Mouse (Mus musculus): ENCODE results near the gene Spon1. TPM values are rescaled to one million over a fixed set of nuclear protein-coding genes. Genes with fewer than 3 reads are reported as not detected.

The Spon1 gene
- polyA plus RNA-seq, 1 experiment = not detected

- Histone ChIP-seq H3K4me1 (ENCODE audit: control insufficient read depth, insufficient read depth, low read length) (peaks cover 19% of the 10 kb centered on the region), H3K27ac (ENCODE audit: insufficient read depth, low read depth, low read length) (no peak overlapping the region), H3K4me3 (ENCODE audit: insufficient read depth, low read length) (no peak overlapping the region)
- TF ChIP-seq CTCF (IDR thresholded peaks at IDR 0.05; ENCODE audit: low read depth, low read length) (no peak), POLR2A (IDR thresholded peaks at IDR 0.05; ENCODE audit: borderline replicate concordance, low read depth, low read length) (no peak)
Measured at GRCm38 (mm10) chr7:114070458-114070840, 304.7 kb downstream of the Spon1 start.

GRCm38 (mm10) chr7:114071395-114071794, 305.6 kb downstream of the Spon1 start:
- no peak overlapping the region for H3K4me3 ChIP-seq (ENCODE audit: insufficient read depth, low read length)
- H3K4me1 ChIP-seq (ENCODE audit: control insufficient read depth, insufficient read depth, low read length) = peaks cover 16% of the 10 kb centered on the region
- H3K27ac ChIP-seq (ENCODE audit: insufficient read depth, low read depth, low read length) = no peak overlapping the region
- TF ChIP-seq CTCF (IDR thresholded peaks at IDR 0.05; ENCODE audit: low read depth, low read length) = no peak
- TF ChIP-seq POLR2A (IDR thresholded peaks at IDR 0.05; ENCODE audit: borderline replicate concordance, low read depth, low read length) = no peak

GRCm38 (mm10) chr7:114071851-114072616, 306.2 kb downstream of the Spon1 start:
- no peak overlapping the region for H3K27ac ChIP-seq (ENCODE audit: insufficient read depth, low read depth, low read length)
- no peak overlapping the region for H3K4me3 ChIP-seq (ENCODE audit: insufficient read depth, low read length)
- peaks cover 14% of the 10 kb centered on the region for H3K4me1 ChIP-seq (ENCODE audit: control insufficient read depth, insufficient read depth, low read length)
- no peak for TF ChIP-seq CTCF (IDR thresholded peaks at IDR 0.05; ENCODE audit: low read depth, low read length)
- no peak for TF ChIP-seq POLR2A (IDR thresholded peaks at IDR 0.05; ENCODE audit: borderline replicate concordance, low read depth, low read length)

DNA sequence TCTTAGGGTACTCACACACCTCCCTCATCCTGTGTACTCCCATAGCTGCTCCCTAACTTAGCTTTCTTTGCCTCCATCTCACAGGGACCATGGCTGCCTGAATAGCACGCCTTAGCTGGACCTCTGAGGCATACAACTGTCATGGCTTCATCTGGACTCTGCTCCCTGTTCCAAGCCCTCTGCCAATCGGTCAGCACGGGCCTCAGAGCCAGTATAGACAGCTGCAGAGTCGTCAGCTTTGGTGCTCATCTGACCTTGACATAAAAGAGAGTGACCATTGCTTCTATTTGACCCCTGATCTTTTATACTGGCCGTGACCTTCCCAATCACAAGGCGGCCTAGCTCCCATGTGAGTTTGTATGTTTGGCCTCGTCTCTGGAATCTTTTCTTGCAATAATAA, 308.3 kb downstream of the Spon1 start:
- TF ChIP-seq POLR2A (IDR thresholded peaks at IDR 0.05; ENCODE audit: borderline replicate concordance, low read depth, low read length) (no peak), CTCF (IDR thresholded peaks at IDR 0.05; ENCODE audit: low read depth, low read length) (no peak)
- H3K27ac ChIP-seq (ENCODE audit: insufficient read depth, low read depth, low read length) = no peak overlapping the region
- no peak overlapping the region for H3K4me3 ChIP-seq (ENCODE audit: insufficient read depth, low read length)
- peaks cover 15% of the 10 kb centered on the region for H3K4me1 ChIP-seq (ENCODE audit: control insufficient read depth, insufficient read depth, low read length)

- no peak for TF ChIP-seq POLR2A (IDR thresholded peaks at IDR 0.05; ENCODE audit: borderline replicate concordance, low read depth, low read length)
- no peak for TF ChIP-seq CTCF (IDR thresholded peaks at IDR 0.05; ENCODE audit: low read depth, low read length)
- peaks cover 20% of the 10 kb centered on the region for H3K4me1 ChIP-seq (ENCODE audit: control insufficient read depth, insufficient read depth, low read length)
- no peak overlapping the region for H3K27ac ChIP-seq (ENCODE audit: insufficient read depth, low read depth, low read length)
- no peak overlapping the region for H3K4me3 ChIP-seq (ENCODE audit: insufficient read depth, low read length)
Measured at GRCm38 (mm10) chr7:114074595-114074994, 308.8 kb downstream of the Spon1 start.

- TF ChIP-seq POLR2A (IDR thresholded peaks at IDR 0.05; ENCODE audit: borderline replicate concordance, low read depth, low read length) (no peak), CTCF (IDR thresholded peaks at IDR 0.05; ENCODE audit: low read depth, low read length) (no peak)
- Histone ChIP-seq H3K4me1 (ENCODE audit: control insufficient read depth, insufficient read depth, low read length) (peaks cover 8% of the 10 kb centered on the region), H3K4me3 (ENCODE audit: insufficient read depth, low read length) (no peak overlapping the region), H3K27ac (ENCODE audit: insufficient read depth, low read depth, low read length) (no peak overlapping the region)
Measured at GRCm38 (mm10) chr7:114079343-114079742, 313.5 kb downstream of the Spon1 start.

- no peak overlapping the region for H3K27ac ChIP-seq (ENCODE audit: insufficient read depth, low read depth, low read length)
- no peak for TF ChIP-seq CTCF (IDR thresholded peaks at IDR 0.05; ENCODE audit: low read depth, low read length)
- no peak for TF ChIP-seq POLR2A (IDR thresholded peaks at IDR 0.05; ENCODE audit: borderline replicate concordance, low read depth, low read length)
- H3K4me1 ChIP-seq (ENCODE audit: control insufficient read depth, insufficient read depth, low read length) = peaks cover 8% of the 10 kb centered on the region
- H3K4me3 ChIP-seq (ENCODE audit: insufficient read depth, low read length) = no peak overlapping the region
Measured at GRCm38 (mm10) chr7:114080250-114080649, 314.5 kb downstream of the Spon1 start.

- TF ChIP-seq CTCF (IDR thresholded peaks at IDR 0.05; ENCODE audit: low read depth, low read length) (no peak), POLR2A (IDR thresholded peaks at IDR 0.05; ENCODE audit: borderline replicate concordance, low read depth, low read length) (no peak)
- H3K27ac ChIP-seq (ENCODE audit: insufficient read depth, low read depth, low read length) = no peak overlapping the region
- H3K4me1 ChIP-seq (ENCODE audit: control insufficient read depth, insufficient read depth, low read length) = peaks cover 8% of the 10 kb centered on the region
- no peak overlapping the region for H3K4me3 ChIP-seq (ENCODE audit: insufficient read depth, low read length)
Measured at GRCm38 (mm10) chr7:114081633-114082420, 316.0 kb downstream of the Spon1 start.

DNA sequence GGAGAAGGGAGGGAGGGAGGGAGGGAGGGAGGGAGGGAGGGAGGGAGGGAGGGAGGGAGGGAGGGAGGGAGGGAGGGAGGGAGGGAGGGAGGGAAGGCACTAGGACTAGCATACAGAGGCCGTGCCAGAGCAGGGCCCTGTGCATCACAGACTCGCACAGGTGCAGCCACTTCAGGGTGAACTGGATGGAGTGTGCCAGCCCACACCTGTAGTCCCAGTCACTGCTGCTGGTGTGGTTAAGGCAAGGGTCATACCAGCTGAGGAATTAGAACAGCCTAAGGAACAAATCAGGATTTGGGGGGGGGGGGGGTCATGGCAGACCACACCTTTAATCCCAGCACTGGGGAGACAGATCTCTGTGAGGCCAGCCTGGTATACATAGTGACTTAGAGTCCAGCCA, 317.3 kb downstream of the Spon1 start:
- TF ChIP-seq POLR2A (IDR thresholded peaks at IDR 0.05; ENCODE audit: borderline replicate concordance, low read depth, low read length) (no peak), CTCF (IDR thresholded peaks at IDR 0.05; ENCODE audit: low read depth, low read length) (no peak)
- no peak overlapping the region for H3K27ac ChIP-seq (ENCODE audit: insufficient read depth, low read depth, low read length)
- H3K4me3 ChIP-seq (ENCODE audit: insufficient read depth, low read length) = no peak overlapping the region
- H3K4me1 ChIP-seq (ENCODE audit: control insufficient read depth, insufficient read depth, low read length) = peaks cover 8% of the 10 kb centered on the region

- Histone ChIP-seq H3K4me1 (ENCODE audit: control insufficient read depth, insufficient read depth, low read length) (peaks cover 8% of the 10 kb centered on the region), H3K4me3 (ENCODE audit: insufficient read depth, low read length) (no peak overlapping the region), H3K27ac (ENCODE audit: insufficient read depth, low read depth, low read length) (no peak overlapping the region)
- no peak for TF ChIP-seq CTCF (IDR thresholded peaks at IDR 0.05; ENCODE audit: low read depth, low read length)
- TF ChIP-seq POLR2A (IDR thresholded peaks at IDR 0.05; ENCODE audit: borderline replicate concordance, low read depth, low read length) = no peak
Measured at GRCm38 (mm10) chr7:114083760-114084159, 318.0 kb downstream of the Spon1 start.

Measured in bone marrow macrophage, adult 2 months (primary cell).